Mouse (Mus musculus): Measurements from ENCODE around the gene Hba-a2. TPM values are rescaled to one million over a fixed set of nuclear protein-coding genes. Genes with fewer than 3 reads are reported as not detected.
"Not testable (repeated sequence)": the region's sequence is repeated elsewhere in the genome, so short reads cannot be mapped to it uniquely, and the experiment has no call there.

Gene Hba-a2
- polyA plus RNA-seq, 2 experiments from 2014 or later, result 8.9 to 339 TPM

- not testable (repeated sequence) for ATAC-seq
Observed at GRCm38 (mm10) chr11:32283091-32283777, 13.1 kb upstream of the Hba-a2 start, which contains the start of gene Hba-a1. Hba-a1 (plus strand) TSS chr11:32283511.

GRCm38 (mm10) chr11:32284582-32284981 is 11.7 kb upstream of the Hba-a2 start:
- ATAC-seq, result not testable (repeated sequence)

GRCm38 (mm10) chr11:32285031-32285775 is 11.1 kb upstream of the Hba-a2 start:
- ATAC-seq, result no peak

GRCm38 (mm10) chr11:32285887-32286286 is 10.4 kb upstream of the Hba-a2 start:
- not testable (repeated sequence) for ATAC-seq

- ATAC-seq, result peak; percentile 61
Observed at GRCm38 (mm10) chr11:32286695-32287492, 9.4 kb upstream of the Hba-a2 start, which contains the start of gene Hbq1b. Hbq1b (plus strand) TSS chr11:32286965.

GRCm38 (mm10) chr11:32287493-32287825 is 8.8 kb upstream of the Hba-a2 start:
- no peak for ATAC-seq

GRCm38 (mm10) chr11:32292819-32293218 is 3.5 kb upstream of the Hba-a2 start:
- not testable (repeated sequence) for ATAC-seq

GRCm38 (mm10) chr11:32293479-32293878 is 2.8 kb upstream of the Hba-a2 start:
- not testable (repeated sequence) for ATAC-seq

- ATAC-seq, result not testable (repeated sequence)
Observed at GRCm38 (mm10) chr11:32297417-32297816, 1.1 kb downstream of the Hba-a2 start.

GRCm38 (mm10) chr11:32297866-32298531 is 1.7 kb downstream of the Hba-a2 start:
- no peak for ATAC-seq

- no peak for ATAC-seq
Observed at GRCm38 (mm10) chr11:32298532-32298918, 2.2 kb downstream of the Hba-a2 start.

- ATAC-seq, result not testable (repeated sequence)
Observed at GRCm38 (mm10) chr11:32299865-32300264, 3.6 kb downstream of the Hba-a2 start, which contains the start of gene Hbq1a. Hbq1a (plus strand) TSS chr11:32300069.

GRCm38 (mm10) chr11:32300279-32301267 is 4.3 kb downstream of the Hba-a2 start:
- no peak for ATAC-seq

GRCm38 (mm10) chr11:32301506-32301905 is 5.2 kb downstream of the Hba-a2 start:
- ATAC-seq, result no peak

- no peak for ATAC-seq
Observed at GRCm38 (mm10) chr11:32302824-32303419, 6.6 kb downstream of the Hba-a2 start.

GRCm38 (mm10) chr11:32303455-32303854 is 7.2 kb downstream of the Hba-a2 start:
- ATAC-seq, result no peak

GRCm38 (mm10) chr11:32307006-32307405 is 10.7 kb downstream of the Hba-a2 start:
- ATAC-seq, result no peak

- ATAC-seq, result no peak
Observed at GRCm38 (mm10) chr11:32309446-32309845, 13.2 kb downstream of the Hba-a2 start.

GRCm38 (mm10) chr11:32309928-32310327 is 13.6 kb downstream of the Hba-a2 start:
- no peak for ATAC-seq

GRCm38 (mm10) chr11:32316009-32316408 is 19.7 kb downstream of the Hba-a2 start:
- no peak for ATAC-seq
